Mouse (Mus musculus): ENCODE results near the gene Iglon5.

The Iglon5 gene

GRCm38 (mm10) chr7:43489631-43490125, at the start of gene Iglon5:
Iglon5 (minus strand) TSS chr7:43490075.
- no peak for DNase-seq (ENCODE audit: low spot score in 2 of 2)

GRCm38 (mm10) chr7:43538524-43538923, 48.6 kb upstream of the Iglon5 start:
- DNase-seq (ENCODE audit: low spot score in 2 of 2) = no peak

GRCm38 (mm10) chr7:43532936-43533505, 43.1 kb upstream of the Iglon5 start:
- DNase-seq (ENCODE audit: low spot score in 2 of 2) = peak in 1 of 2 experiments; percentile 23

DNA sequence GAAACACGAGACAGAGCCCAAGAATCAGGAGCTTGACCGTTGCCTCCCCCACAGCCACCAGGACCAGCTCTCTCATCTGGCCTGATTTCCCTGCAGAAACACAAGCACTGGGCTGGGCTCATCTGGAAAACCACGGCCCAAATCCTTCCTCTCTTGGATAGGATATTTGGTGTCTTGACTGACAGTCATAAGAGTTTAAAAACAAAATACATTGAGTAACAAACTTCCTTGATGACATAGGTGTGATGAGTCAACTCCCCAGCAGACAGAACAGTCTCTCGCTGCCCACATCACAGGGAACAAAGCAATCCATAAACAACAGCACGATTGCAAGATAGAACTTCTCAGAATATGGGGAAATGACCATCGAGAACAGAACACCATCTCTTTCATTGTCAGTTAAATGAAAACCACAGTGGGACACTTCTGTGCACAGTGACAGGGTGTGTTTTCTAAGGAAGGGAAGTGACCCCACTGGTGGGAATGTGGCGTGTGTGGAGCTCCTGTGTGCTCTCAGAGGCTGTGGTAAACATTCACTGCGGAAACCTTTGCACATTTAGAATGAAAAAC, 40.4 kb upstream of the Iglon5 start:
- no peak for DNase-seq (ENCODE audit: low spot score in 2 of 2)

DNA sequence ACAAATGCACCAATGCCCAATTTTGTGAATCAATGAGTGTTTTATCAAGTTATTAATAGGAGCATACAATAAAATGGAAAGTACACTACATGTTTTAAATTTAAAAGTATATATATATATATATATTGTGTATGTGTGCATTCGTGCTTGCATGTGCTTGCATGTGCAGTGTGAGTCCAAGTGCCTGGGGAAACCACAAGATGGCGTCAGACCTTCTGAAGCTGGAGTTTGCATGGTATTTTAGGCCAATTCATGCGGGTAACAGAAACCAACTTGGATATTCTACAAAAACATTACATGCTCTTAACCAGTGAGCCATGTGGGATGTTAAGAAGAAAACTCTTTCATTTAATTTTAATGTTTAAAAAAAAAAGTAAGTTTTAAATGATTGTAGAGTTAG, 35.4 kb upstream of the Iglon5 start:
- DNase-seq (ENCODE audit: low spot score in 2 of 2) = no peak

GRCm38 (mm10) chr7:43522776-43523175, 32.9 kb upstream of the Iglon5 start:
- no peak for DNase-seq (ENCODE audit: low spot score in 2 of 2)

DNA sequence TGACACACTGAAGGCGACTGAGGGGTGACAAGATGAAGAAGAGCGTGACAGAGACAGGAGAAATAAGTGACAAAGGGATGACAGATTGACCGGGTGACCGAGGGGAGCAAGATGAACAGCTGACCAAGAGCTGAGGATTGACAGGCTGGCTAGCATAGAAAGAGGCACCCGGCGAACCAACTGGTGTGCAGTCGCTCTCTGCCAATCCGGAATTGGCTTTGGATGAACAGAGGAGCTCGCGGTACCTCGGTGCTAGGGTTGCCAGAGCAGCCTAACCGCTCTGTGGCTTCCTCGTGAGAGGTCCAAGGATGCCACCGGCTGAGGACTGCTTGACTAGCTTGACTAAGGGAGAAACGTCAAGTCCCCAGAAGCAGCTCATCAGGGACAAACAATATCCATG, 28.5 kb upstream of the Iglon5 start:
- no peak for DNase-seq (ENCODE audit: low spot score in 2 of 2)

- no peak for DNase-seq (ENCODE audit: low spot score in 2 of 2)
These were observed 25.2 kb upstream of the Iglon5 start for GRCm38 (mm10) chr7:43515076-43515475.

DNA sequence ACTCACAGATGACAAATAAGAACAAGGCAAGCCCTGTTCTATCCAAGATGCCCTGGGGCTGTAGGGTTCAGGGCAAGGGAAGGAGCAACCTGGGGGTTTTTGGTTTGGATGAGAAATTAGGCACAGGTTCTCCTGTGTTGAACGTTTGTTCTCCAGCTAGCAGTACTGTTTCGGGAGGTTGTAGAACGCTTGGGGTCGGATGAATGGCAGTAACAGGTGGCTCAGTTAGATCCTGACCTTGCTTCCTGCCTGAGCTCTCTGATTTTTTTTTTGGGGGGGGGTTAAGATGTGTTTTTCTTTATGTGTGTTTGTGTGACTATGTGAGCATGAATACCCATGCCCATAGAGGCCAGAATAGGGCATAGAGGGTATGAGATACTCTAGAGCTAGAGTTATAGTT, 22.6 kb upstream of the Iglon5 start:
- DNase-seq (ENCODE audit: low spot score in 2 of 2) = no peak

DNA sequence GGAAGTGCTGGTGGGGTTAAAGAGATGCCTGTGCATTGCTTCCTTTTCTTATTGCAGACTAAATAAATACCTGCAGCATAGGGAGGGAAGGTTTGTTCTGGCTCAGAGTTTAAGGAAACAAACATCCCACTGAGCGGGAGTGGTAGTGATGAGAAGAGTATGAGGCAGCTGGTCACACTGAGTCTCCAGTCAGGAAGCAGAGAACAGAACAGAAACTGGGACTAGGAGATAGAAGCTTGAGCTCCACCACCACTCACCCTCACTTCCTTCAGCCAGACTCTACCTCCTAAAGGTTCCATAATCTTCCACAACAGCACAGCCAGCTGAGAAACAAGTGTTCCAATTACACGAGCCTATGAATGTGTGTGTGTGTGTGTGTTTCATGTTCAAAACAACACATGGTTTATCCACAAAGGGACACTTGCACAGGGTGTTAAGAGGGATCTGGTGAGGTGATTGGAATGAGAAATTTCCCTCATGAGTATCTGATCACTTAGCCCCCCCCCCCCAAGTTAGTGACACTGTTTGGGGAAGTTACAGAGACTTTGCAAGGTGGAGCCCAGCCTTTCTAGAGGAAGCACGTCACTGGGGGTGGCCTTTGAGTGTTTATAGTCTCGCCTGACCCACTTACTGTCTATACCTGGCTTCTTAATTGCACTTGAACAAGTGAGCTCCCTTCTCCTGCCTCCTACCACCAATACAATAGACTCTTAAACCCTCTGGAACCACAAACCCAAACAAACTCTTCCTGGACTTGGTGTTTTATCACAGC, 22.0 kb upstream of the Iglon5 start:
- no peak for DNase-seq (ENCODE audit: low spot score in 2 of 2)

GRCm38 (mm10) chr7:43495343-43496021, 5.6 kb upstream of the Iglon5 start:
- no peak for DNase-seq (ENCODE audit: low spot score in 2 of 2)

DNA sequence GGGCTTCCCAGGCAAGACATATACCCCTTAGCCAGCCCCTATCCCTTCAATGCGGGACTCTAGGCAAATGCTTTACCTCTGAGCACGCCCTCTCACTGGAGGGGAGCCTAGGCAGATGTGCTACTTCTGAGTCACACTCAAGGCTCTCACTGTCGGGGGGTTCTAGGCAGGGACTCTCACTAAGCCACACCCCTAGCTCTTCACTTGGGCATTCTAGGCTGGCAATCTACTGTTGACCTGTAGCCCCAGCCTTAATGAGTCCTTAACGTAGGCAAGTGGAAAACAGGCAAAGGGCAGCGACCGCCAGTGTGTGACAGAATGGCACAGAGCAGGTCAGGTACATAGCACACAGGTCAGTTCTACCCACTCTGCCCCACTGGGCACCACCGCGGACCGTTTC, 986 bp upstream of the Iglon5 start:
- no peak for DNase-seq (ENCODE audit: low spot score in 2 of 2)

- DNase-seq (ENCODE audit: low spot score in 2 of 2) = no peak
These were observed 308 bp upstream of the Iglon5 start for GRCm38 (mm10) chr7:43490182-43490584.

DNA sequence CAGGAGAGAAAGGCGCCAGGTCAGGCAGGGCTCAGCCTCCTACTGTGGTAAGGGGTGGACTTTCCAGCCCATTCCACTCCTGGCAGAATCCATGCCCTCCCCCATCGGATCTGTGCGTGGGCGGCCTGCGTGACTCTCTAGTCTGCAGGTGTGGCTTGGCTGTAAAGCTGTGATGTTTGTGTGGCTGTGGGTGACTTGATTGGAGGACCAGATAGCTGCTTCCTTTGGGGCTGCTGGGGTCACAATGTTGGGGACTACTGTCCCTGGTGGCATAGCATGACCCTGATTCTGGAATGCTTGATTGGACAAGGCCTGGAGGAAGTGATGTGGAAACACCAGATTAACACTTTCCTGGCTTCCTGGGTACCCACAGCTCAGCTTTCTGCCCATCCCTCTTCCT, 1.2 kb downstream of the Iglon5 start:
- no peak for DNase-seq (ENCODE audit: low spot score in 2 of 2)

DNA sequence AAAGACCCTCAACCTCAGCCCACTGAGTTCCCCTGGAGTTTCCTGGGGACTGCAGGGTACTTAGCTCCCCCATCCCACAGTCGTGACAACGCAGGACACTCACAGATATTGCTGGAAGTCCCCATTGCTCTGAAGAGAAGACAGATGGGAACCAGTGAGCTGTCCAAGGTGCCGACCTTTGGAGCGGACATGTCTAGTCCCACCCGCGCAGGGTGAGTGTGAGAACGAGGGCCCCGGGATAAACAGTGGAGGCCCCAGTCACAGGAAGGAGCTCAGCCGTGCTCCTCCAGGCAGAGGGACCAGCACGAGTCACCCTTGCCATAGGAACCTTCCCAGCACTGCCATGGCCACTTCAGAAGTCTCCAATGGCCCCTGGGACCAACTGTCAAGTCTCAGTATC, 6.6 kb downstream of the Iglon5 start:
- no peak for DNase-seq (ENCODE audit: low spot score in 2 of 2)

- DNase-seq (ENCODE audit: low spot score in 2 of 2) = no peak
These were observed 7.7 kb downstream of the Iglon5 start for GRCm38 (mm10) chr7:43482090-43482716.

GRCm38 (mm10) chr7:43481191-43481590, 8.7 kb downstream of the Iglon5 start:
- no peak for DNase-seq (ENCODE audit: low spot score in 2 of 2)

DNA sequence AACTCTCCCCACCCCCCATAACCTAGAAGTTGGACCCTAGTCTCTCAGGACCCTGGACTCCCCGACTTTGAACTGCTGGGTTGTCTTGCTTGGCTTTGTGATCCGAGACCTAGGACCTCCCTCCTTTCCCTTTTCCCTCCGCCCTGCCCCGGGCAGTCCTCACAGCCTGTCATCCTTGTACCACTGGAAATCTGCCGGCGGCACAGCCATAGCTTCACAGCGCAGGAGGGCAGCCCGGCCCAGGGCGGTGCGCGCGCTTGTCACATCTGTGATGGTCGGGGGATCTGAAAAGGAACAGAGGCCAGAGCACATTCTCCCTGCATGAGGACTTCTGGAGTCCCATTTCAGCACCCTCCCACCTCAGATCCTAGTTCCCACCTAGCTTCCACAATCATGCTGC, 13.5 kb downstream of the Iglon5 start:
- no peak for DNase-seq (ENCODE audit: low spot score in 2 of 2)

- no peak for DNase-seq (ENCODE audit: low spot score in 2 of 2)
These were observed 14.2 kb downstream of the Iglon5 start for GRCm38 (mm10) chr7:43475706-43476105.

DNA sequence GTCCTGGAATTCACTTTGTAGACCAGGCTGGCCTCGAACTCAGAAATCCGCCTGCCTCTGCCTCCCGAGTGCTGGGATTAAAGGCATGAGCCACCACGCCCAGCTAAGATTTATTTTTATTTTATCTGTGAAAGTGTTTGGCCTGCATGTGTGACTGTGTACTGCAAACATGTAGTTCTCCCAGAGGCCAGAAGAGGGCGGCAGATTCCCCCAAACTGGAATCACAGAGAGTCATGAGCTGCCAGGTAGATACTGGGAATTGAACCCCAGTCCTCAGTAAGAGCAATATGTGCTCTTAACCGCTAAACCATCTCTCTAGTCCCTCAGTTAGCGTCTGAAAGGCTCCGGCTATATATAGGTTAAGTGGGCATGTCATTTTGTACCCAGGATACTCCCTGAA, 19.5 kb downstream of the Iglon5 start:
- DNase-seq (ENCODE audit: low spot score in 2 of 2) = peak; percentile 32 to 76

GRCm38 (mm10) chr7:43466099-43466694, 23.7 kb downstream of the Iglon5 start:
- peak; percentile 79 to 91 for DNase-seq (ENCODE audit: low spot score in 2 of 2)

Measured in spleen, postnatal 4 days (tissue).